ENCODE assay signal across 7 mouse cellular contexts in genomic region chr6:83166243-83166630, GRCm38 (mm10). TPM values are rescaled to one million over a fixed set of nuclear protein-coding genes. Genes with fewer than 3 reads are reported as not detected.
DNase-seq lines count a peak whose midpoint lies in the region; ATAC-seq and TF ChIP-seq lines count a peak whose summit lies in the region.

No protein-coding gene starts in this region.

- H3K27me3 ChIP-seq in thymus, adult 2 months (ENCODE audit: control insufficient read depth, insufficient read depth, low read length), result peaks cover 6% of the 10 kb centered on the region; the same call in 1 of the 2 replicates
- peaks cover 20% of the 10 kb centered on the region for H3K27me3 ChIP-seq in midbrain, embryonic 16.5 days (ENCODE audit: control insufficient read depth, insufficient read depth, low read depth, low read length)

- 1% methylated on average over 12 of the region's 12 CpGs for WGBS in thymus, adult 2 months
- WGBS in midbrain, embryonic 16.5 days, result 0% methylated on average over 12 of the region's 12 CpGs

- TF ChIP-seq POLR2A in thymus, adult 2 months (IDR thresholded peaks at IDR 0.05; ENCODE audit: control insufficient read depth, extremely low read depth, insufficient read depth, low read length, poor library complexity), result no peak

- H3K9me3 ChIP-seq in midbrain, embryonic 16.5 days (replicated peaks; ENCODE audit: control insufficient read depth, low read length, poor library complexity, severe bottlenecking), result no peaks in the 10 kb centered on the region

- no peak for TF ChIP-seq CTCF in thymus, adult 2 months (IDR thresholded peaks at IDR 0.05; ENCODE audit: borderline replicate concordance, control insufficient read depth, extremely low read depth, insufficient read depth, low read length, poor library complexity)

- H3K4me1 ChIP-seq in thymus, adult 2 months (replicated peaks; ENCODE audit: control insufficient read depth, insufficient read depth, low read length), result no peaks in the 10 kb centered on the region
- peaks cover 43% of the 10 kb centered on the region for H3K4me1 ChIP-seq in midbrain, embryonic 16.5 days (ENCODE audit: control insufficient read depth, insufficient read depth, low read length)

- peak overlapping the region; percentile 93 for H3K9ac ChIP-seq in midbrain, embryonic 16.5 days (ENCODE audit: low read depth, low read length)

- peak overlapping the region; percentile 83 for H3K4me2 ChIP-seq in midbrain, embryonic 16.5 days (ENCODE audit: low read length)

- ATAC-seq in inflammation-experienced regulatory T-cells, adult 6 months, result peak; percentile 33
- ATAC-seq in midbrain, embryonic 16.5 days, result peak; percentile 6; the same call in 1 of the 2 replicates

- no peaks in the 10 kb centered on the region for H3K36me3 ChIP-seq in thymus, adult 2 months (ENCODE audit: control insufficient read depth, insufficient read depth, low read length)
- H3K36me3 ChIP-seq in midbrain, embryonic 16.5 days (ENCODE audit: control insufficient read depth, insufficient read depth, low read length), result no peaks in the 10 kb centered on the region

- peak overlapping the region; percentile 69 for H3K4me3 ChIP-seq in thymus, adult 2 months (ENCODE audit: control insufficient read depth, insufficient read depth, low read length)
- H3K4me3 ChIP-seq in midbrain, embryonic 16.5 days (ENCODE audit: low read depth, low read length), result peak overlapping the region; percentile 92

- DNase-seq in thymus, adult 2 months, result no peak
- DNase-seq in thymus, postnatal 14 days, result no peak
- DNase-seq in c-Kit-negative CD71-positive TER-119-positive erythroid progenitor cells, embryonic 14.5 days (ENCODE audit: low read depth, low spot score), result peak; percentile 25
- no peak for DNase-seq in ovary, adult 18-20 months (ENCODE audit: low spot score)
- DNase-seq in right cerebral cortex, postnatal 36 days (ENCODE audit: low spot score in 2 of 2), result no peak

- no peak overlapping the region for H3K27ac ChIP-seq in thymus, adult 2 months (ENCODE audit: control insufficient read depth, insufficient read depth, low read length)
- peak overlapping the region; percentile 94 for H3K27ac ChIP-seq in midbrain, embryonic 16.5 days (ENCODE audit: low read length)

RNA-seq across cellular contexts. Expression of gene Dctn1, which starts 0.5 kb away (rescaled TPM):
- 166 and 167 TPM in 2 replicates for polyA plus RNA-seq in thymus, adult 2 months (2012; rRNA removed)
- 10 to 100 TPM; 15.5 to 21.0 (median 16.1) TPM for polyA plus RNA-seq in inflammation-experienced regulatory T-cells, adult 6 months (2017; shearing (Covaris generic))
- 161 and 164 TPM in 2 replicates for polyA plus RNA-seq in midbrain, embryonic 16.5 days (2015; fragmentation: Nextera tagmentation; extraction: Ambion mirVana)

RNA-seq across cellular contexts. Expression of gene 1700003E16Rik, which starts 10.0 kb away (rescaled TPM):
- 0.19 and 0.38 TPM in 2 replicates for polyA plus RNA-seq in thymus, adult 2 months (2012; rRNA removed)
- not detected for polyA plus RNA-seq in inflammation-experienced regulatory T-cells, adult 6 months (2017; shearing (Covaris generic))
- polyA plus RNA-seq in midbrain, embryonic 16.5 days (2015; fragmentation: Nextera tagmentation; extraction: Ambion mirVana), result 11.4 and 16.3 TPM in 2 replicates

RNA-seq across cellular contexts. Expression of gene Wdr54, which starts 10.0 kb away (rescaled TPM):
- polyA plus RNA-seq in thymus, adult 2 months (2012; rRNA removed), result 0.80 and 0.89 TPM in 2 replicates
- polyA plus RNA-seq in inflammation-experienced regulatory T-cells, adult 6 months (2017; shearing (Covaris generic)), result under 1 TPM in 2 of 3 experiments, not detected in 1; 0.19 to 0.48 TPM
- 20.1 and 22.9 TPM in 2 replicates for polyA plus RNA-seq in midbrain, embryonic 16.5 days (2015; fragmentation: Nextera tagmentation; extraction: Ambion mirVana)

RNA-seq across cellular contexts. Expression of gene Rtkn, which starts 31.0 kb away (rescaled TPM):
- 40.5 and 41.3 TPM in 2 replicates for polyA plus RNA-seq in thymus, adult 2 months (2012; rRNA removed)
- polyA plus RNA-seq in inflammation-experienced regulatory T-cells, adult 6 months (2017; shearing (Covaris generic)), result 1 to 10 TPM in 1 of 3 experiments, not detected in 2; 3.7 TPM
- polyA plus RNA-seq in midbrain, embryonic 16.5 days (2015; fragmentation: Nextera tagmentation; extraction: Ambion mirVana), result 10.7 TPM in 2 replicates

RNA-seq across cellular contexts. Expression of gene Ino80b, which starts 41.0 kb away (rescaled TPM):
- 67.2 and 98.6 TPM in 2 replicates for polyA plus RNA-seq in thymus, adult 2 months (2012; rRNA removed)
- polyA plus RNA-seq in inflammation-experienced regulatory T-cells, adult 6 months (2017; shearing (Covaris generic)), result 1 to 10 TPM in 2 of 3 experiments, not detected in 1; 1.0 to 2.8 TPM
- polyA plus RNA-seq in midbrain, embryonic 16.5 days (2015; fragmentation: Nextera tagmentation; extraction: Ambion mirVana), result 13.3 and 14.5 TPM in 2 replicates

Comparison
In these comparisons a context has a peak if more than half of its experiments do, and no peak if none do; other contexts are left out.
1. RNA of gene Wdr54, which starts 10.0 kb away (polyA plus RNA-seq): 20.1 to 22.9 TPM in midbrain, embryonic 16.5 days; 0.80 to 0.89 TPM in thymus, adult 2 months and 0.19 to 0.48 TPM in inflammation-experienced regulatory T-cells, adult 6 months; every median in the first group is over 10 times any median in the second.